Mouse (Mus musculus) heart, adult 10 weeks (tissue): ENCODE results near the gene Gm6793. TPM values are rescaled to one million over a fixed set of nuclear protein-coding genes. Genes with fewer than 3 reads are reported as not detected.

Experiments
- polyA plus RNA-seq: library from polyadenylated mRNA; stranded (reverse); fragments of 350-450 nt; fragmentation: Illumina TruSeq; extraction: RNeasy Lipid Tissue Mini Kit (QIAGEN cat#74804); gene quantifications from one replicate; pipeline ENCODE4 v1.2.3, GENCODE M21; 2014; ENCODE audit warnings: low read depth, low replicate concordance

Gene Gm6793
- polyA plus RNA-seq, result not detected

GRCm38 (mm10) chr8:112014936-112015335, at the start of gene Gm6793:
TSS of gene Gm6793 (minus strand) at chr8:112015036.

GRCm38 (mm10) chr8:112010997-112011815, 3.6 kb downstream of the Gm6793 start, which contains the start of the genes Kars and Terf2ip:
TSS of gene Kars (minus strand) at chr8:112011323.
TSS of gene Terf2ip (plus strand) at chr8:112011398.

GRCm38 (mm10) chr8:111992013-111992702, 22.7 kb downstream of the Gm6793 start, which contains the start of gene Adat1:
TSS of gene Adat1 (minus strand) at chr8:111992302.

Other genes with a start within 250 kb of the Gm6793 start
- gene Cfdp1, start 160.7 kb downstream of the Gm6793 start, polyA plus RNA-seq, result 55.0 TPM
- gene Tmem170, start 138.3 kb downstream of the Gm6793 start, polyA plus RNA-seq, result 2.2 TPM
- gene Chst5, start 104.6 kb downstream of the Gm6793 start, polyA plus RNA-seq, result not detected
- gene Tmem231, start 81.2 kb downstream of the Gm6793 start, polyA plus RNA-seq, result 2.2 TPM
- 131 TPM for gene Gabarapl2, start 74.3 kb downstream of the Gm6793 start, polyA plus RNA-seq
- gene Adat1, start 22.7 kb downstream of the Gm6793 start, polyA plus RNA-seq, result 3.6 TPM
- gene Kars, start 3.7 kb downstream of the Gm6793 start, polyA plus RNA-seq, result 100.0 TPM
- gene Terf2ip, start 3.6 kb downstream of the Gm6793 start, polyA plus RNA-seq, result 12.8 TPM